Mouse (Mus musculus) liver, embryonic 16.5 days (tissue): ENCODE measurements around the gene Prkar2a. TPM values are rescaled to one million over a fixed set of nuclear protein-coding genes. Genes with fewer than 3 reads are reported as not detected.

Source experiments
- ATAC-seq: fragments of 200-750 bp; cut with Nextera tagmentation; 2 replicates; pipeline ENCODE4 v1.8.0; 2017; ENCODE audit warnings: low read depth, mild to moderate bottlenecking, moderate number of reproducible peaks, moderate library complexity
- H3K27ac ChIP-seq: fragments of 300-500 bp; sonication (generic); 2 replicates; pipeline ENCODE4 v1.5.1; 2014; ENCODE audit warnings: mild to moderate bottlenecking, low read length
- H3K27me3 ChIP-seq: fragments of 300-500 bp; sonication (generic); 2 replicates; pipeline ENCODE4 v1.6.1; 2014; ENCODE audit warnings: low read depth, low read length, mixed read lengths; ENCODE audit not compliant: control insufficient read depth, insufficient read depth
- H3K36me3 ChIP-seq: fragments of 300-500 bp; sonication (generic); 2 replicates; pipeline ENCODE4 v1.6.1; 2014; ENCODE audit warnings: mild to moderate bottlenecking; ENCODE audit not compliant: control insufficient read depth, insufficient read depth
- H3K4me1 ChIP-seq: fragments of 300-500 bp; sonication (generic); 2 replicates; pipeline ENCODE4 v1.6.1; 2014; ENCODE audit warnings: low read depth, low read length, mixed read lengths; ENCODE audit not compliant: control insufficient read depth
- H3K4me2 ChIP-seq: fragments of 300-500 bp; sonication (generic); 2 replicates; pipeline ENCODE4 v1.6.1; 2014; ENCODE audit warnings: low read depth, low read length, mixed read lengths
- H3K4me3 ChIP-seq: fragments of 300-500 bp; sonication (generic); 2 replicates; pipeline ENCODE4 v1.5.1; 2014; ENCODE audit warnings: low read depth, mild to moderate bottlenecking, low read length
- H3K9ac ChIP-seq: fragments of 300-500 bp; sonication (generic); 2 replicates; pipeline ENCODE4 v1.6.1; 2014; ENCODE audit warnings: low read depth, low read length
- H3K9me3 ChIP-seq: fragments of 300-500 bp; sonication (generic); replicated peaks from 2 replicates; pipeline ENCODE4 v1.6.1; 2016; ENCODE audit warnings: low read length; ENCODE audit not compliant: control insufficient read depth
- WGBS: fragments of 180-500 bp; shearing (Covaris S2); extraction: QIAGEN DNeasy Blood & Tissue Kit; methylation state at CpG from one replicate; pipeline ENCODE4 v1.1.7; 2014; ENCODE audit not compliant: insufficient replicate concordance; 5-methylcytosine and 5-hydroxymethylcytosine counted together
- polyA plus RNA-seq: library from polyadenylated mRNA; unstranded; fragments of >200 nt; fragmentation: Nextera tagmentation; extraction: Ambion mirVana; gene quantifications from 2 replicates; pipeline ENCODE4 v1.2.1, GENCODE M21; 2015

Prkar2a gene
- polyA plus RNA-seq, 1 experiment from 2014 or later, result 8.8 TPM

GRCm38 (mm10) chr9:108780959-108781358, 91.8 kb downstream of the Prkar2a start:
- no peak overlapping the region for H3K4me3 ChIP-seq
- no peaks in the 10 kb centered on the region for H3K27me3 ChIP-seq
- H3K4me2 ChIP-seq, result no peak overlapping the region
- no peak for ATAC-seq
- no peak overlapping the region for H3K27ac ChIP-seq
- H3K9ac ChIP-seq, result no peak overlapping the region
- H3K36me3 ChIP-seq, result no peaks in the 10 kb centered on the region
- peaks cover 34% of the 10 kb centered on the region for H3K4me1 ChIP-seq
- no peaks in the 10 kb centered on the region for H3K9me3 ChIP-seq
- 55% methylated on average over 5 of the region's 5 CpGs for WGBS

- Histone ChIP-seq H3K4me1 (peaks cover 33% of the 10 kb centered on the region), H3K4me3 (no peak overlapping the region), H3K27ac (no peak overlapping the region), H3K36me3 (no peaks in the 10 kb centered on the region), H3K27me3 (no peaks in the 10 kb centered on the region), H3K9me3 (no peaks in the 10 kb centered on the region), H3K9ac (no peak overlapping the region), H3K4me2 (no peak overlapping the region)
- 60% methylated on average over 4 of the region's 4 CpGs for WGBS
- ATAC-seq, result no peak
Measured at GRCm38 (mm10) chr9:108781891-108782290, 92.8 kb downstream of the Prkar2a start.

GRCm38 (mm10) chr9:108782836-108783547, 93.9 kb downstream of the Prkar2a start:
- 40% methylated on average over 9 of the region's 9 CpGs for WGBS
- ATAC-seq, result no peak
- no peaks in the 10 kb centered on the region for H3K36me3 ChIP-seq
- peaks cover 28% of the 10 kb centered on the region for H3K4me1 ChIP-seq
- peak overlapping the region; percentile 66 for H3K4me2 ChIP-seq
- peak overlapping the region; percentile 92 for H3K4me3 ChIP-seq
- no peak overlapping the region; the same call in 1 of the 2 replicates for H3K27ac ChIP-seq
- H3K27me3 ChIP-seq, result no peaks in the 10 kb centered on the region
- H3K9me3 ChIP-seq, result no peaks in the 10 kb centered on the region
- peak overlapping the region; percentile 96; the same call in 1 of the 2 replicates for H3K9ac ChIP-seq

GRCm38 (mm10) chr9:108783548-108784463, 94.7 kb downstream of the Prkar2a start, which contains the start of gene Ip6k2:
Gene Ip6k2 (plus strand): TSS chr9:108783796.
- peaks cover 35% of the 10 kb centered on the region for H3K4me1 ChIP-seq
- no peaks in the 10 kb centered on the region for H3K27me3 ChIP-seq
- H3K4me3 ChIP-seq, result peak within 1 kb of the TSS; percentile 92
- ATAC-seq, result peak; percentile 99
- 0% methylated on average over 56 of the region's 56 CpGs for WGBS
- no peaks in the 10 kb centered on the region for H3K36me3 ChIP-seq
- H3K9ac ChIP-seq, result peak within 1 kb of the TSS; percentile 96
- H3K27ac ChIP-seq, result peak within 1 kb of the TSS; percentile 86
- peak within 1 kb of the TSS; percentile 66 for H3K4me2 ChIP-seq
- H3K9me3 ChIP-seq, result no peaks in the 10 kb centered on the region

DNA sequence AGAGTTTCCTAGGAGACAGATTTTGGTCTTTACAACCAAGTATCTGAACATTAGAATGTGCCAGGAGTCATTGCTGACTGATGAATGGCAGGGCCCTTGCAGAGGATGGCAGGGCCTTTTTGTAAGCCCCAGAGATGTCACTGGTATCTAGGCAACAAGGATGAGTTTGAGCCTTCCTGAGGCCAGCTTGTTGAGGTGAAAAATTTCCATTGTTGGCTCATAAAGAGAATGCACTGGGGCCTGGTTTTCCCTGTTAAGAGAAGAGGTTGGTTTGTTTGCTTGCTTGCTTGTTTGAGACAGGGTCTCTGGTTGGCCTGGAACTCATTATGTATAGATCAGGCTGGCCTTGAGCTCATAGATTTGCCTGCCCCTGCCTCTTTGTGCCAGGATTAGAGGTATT, 96.3 kb downstream of the Prkar2a start:
- Histone ChIP-seq H3K9me3 (no peaks in the 10 kb centered on the region), H3K4me2 (peak overlapping the region; percentile 66), H3K36me3 (no peaks in the 10 kb centered on the region), H3K27ac (peak overlapping the region; percentile 49), H3K27me3 (no peaks in the 10 kb centered on the region), H3K4me3 (peak overlapping the region; percentile 92), H3K4me1 (peaks cover 37% of the 10 kb centered on the region), H3K9ac (no peak overlapping the region)
- no peak for ATAC-seq

DNA sequence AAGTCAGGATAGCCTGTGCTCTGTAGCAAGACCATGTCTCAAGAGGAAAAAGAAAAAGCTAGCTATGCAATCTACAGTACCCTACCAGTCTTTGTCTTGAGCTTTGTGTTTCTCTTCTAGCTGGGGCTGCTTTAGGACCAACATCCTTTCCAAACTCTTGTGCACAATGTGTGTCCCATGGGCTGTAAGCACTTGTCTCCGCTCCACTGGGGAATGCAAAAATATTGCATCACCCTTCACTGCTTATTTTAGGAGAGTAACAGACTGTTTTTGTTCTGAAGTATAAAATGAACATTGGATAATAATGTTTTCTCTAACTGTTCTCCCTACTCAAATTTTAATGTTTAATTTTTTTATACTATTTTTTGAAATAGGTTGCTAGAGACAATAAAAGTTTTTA, 97.4 kb downstream of the Prkar2a start:
- H3K9ac ChIP-seq, result no peak overlapping the region
- no peaks in the 10 kb centered on the region for H3K36me3 ChIP-seq
- 67% methylated on average over 1 of the region's 1 CpGs for WGBS
- no peak for ATAC-seq
- no peaks in the 10 kb centered on the region for H3K27me3 ChIP-seq
- no peak overlapping the region for H3K4me2 ChIP-seq
- peaks cover 44% of the 10 kb centered on the region for H3K4me1 ChIP-seq
- H3K9me3 ChIP-seq, result no peaks in the 10 kb centered on the region
- H3K4me3 ChIP-seq, result no peak overlapping the region
- 0 out of 2 replicates have a peak overlapping the region, but pooled peaks have one; percentile 23 for H3K27ac ChIP-seq

DNA sequence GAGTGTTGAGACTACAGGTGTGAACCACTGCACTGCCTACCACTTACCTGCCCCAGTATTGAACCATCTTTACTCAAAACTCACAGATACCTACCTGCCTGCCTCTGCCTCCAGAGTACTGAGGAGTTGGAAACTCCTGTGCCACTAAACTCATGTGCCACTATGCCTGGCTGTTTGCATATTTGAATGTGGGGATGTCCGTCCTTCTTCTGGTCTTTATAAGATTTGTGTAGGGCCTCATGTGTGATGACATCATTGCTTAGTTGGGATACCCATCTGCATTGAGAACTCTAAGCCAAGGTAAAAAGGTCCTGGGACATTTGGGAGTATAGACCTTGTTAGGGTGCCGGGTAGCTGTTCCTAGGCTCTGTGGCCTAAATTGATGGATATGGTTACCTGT, 98.0 kb downstream of the Prkar2a start:
- Histone ChIP-seq H3K4me1 (peaks cover 49% of the 10 kb centered on the region), H3K27me3 (no peaks in the 10 kb centered on the region), H3K36me3 (no peaks in the 10 kb centered on the region), H3K9me3 (no peaks in the 10 kb centered on the region), H3K27ac (peak overlapping the region; percentile 1; the same call in 1 of the 2 replicates), H3K4me3 (no peak overlapping the region), H3K9ac (no peak overlapping the region), H3K4me2 (no peak overlapping the region)
- 90% methylated on average over 2 of the region's 2 CpGs for WGBS
- ATAC-seq, result no peak

- H3K4me3 ChIP-seq, result no peak overlapping the region
- no peaks in the 10 kb centered on the region for H3K9me3 ChIP-seq
- no peak overlapping the region for H3K27ac ChIP-seq
- no peaks in the 10 kb centered on the region for H3K36me3 ChIP-seq
- H3K4me1 ChIP-seq, result peaks cover 59% of the 10 kb centered on the region
- H3K27me3 ChIP-seq, result no peaks in the 10 kb centered on the region
- 80% methylated on average over 3 of the region's 3 CpGs for WGBS
- no peak overlapping the region for H3K4me2 ChIP-seq
- ATAC-seq, result no peak
- H3K9ac ChIP-seq, result no peak overlapping the region
Measured at GRCm38 (mm10) chr9:108788713-108789112, 99.6 kb downstream of the Prkar2a start.
